Mouse (Mus musculus) kidney, postnatal 0 days (tissue): ENCODE results near the gene Slc39a11. TPM values are rescaled to one million over a fixed set of nuclear protein-coding genes. Genes with fewer than 3 reads are reported as not detected.

ENCODE experiments used
- ATAC-seq: fragments of 200-750 bp; cut with Nextera tagmentation; replicated peaks from 2 replicates; pipeline ENCODE4 v1.8.0; 2017; ENCODE audit warnings: low read depth, moderate number of reproducible peaks, moderate TSS enrichment, moderate library complexity; ENCODE audit not compliant: low FRiP score
- DNase-seq: peaks from one replicate; pipeline ENCODE4 v3.0.0-alpha.2; 2016; ENCODE audit warnings: low spot score
- H3K27ac ChIP-seq: fragments of 300-500 bp; sonication (generic); 2 replicates; pipeline ENCODE4 v1.5.1; 2014; ENCODE audit warnings: mild to moderate bottlenecking
- H3K27me3 ChIP-seq: fragments of 300-500 bp; sonication (generic); 2 replicates; pipeline ENCODE4 v1.6.1; 2014; ENCODE audit warnings: low read length, mixed read lengths; ENCODE audit not compliant: insufficient read depth
- H3K36me3 ChIP-seq: fragments of 300-500 bp; sonication (generic); 2 replicates; pipeline ENCODE4 v1.6.1; 2014; ENCODE audit warnings: low read length, mixed read lengths; ENCODE audit not compliant: insufficient read depth
- H3K4me1 ChIP-seq: fragments of 300-500 bp; sonication (generic); replicated peaks from 2 replicates; pipeline ENCODE4 v1.6.1; 2014; ENCODE audit warnings: antibody characterized with exemption, low read length, mixed read lengths; ENCODE audit not compliant: insufficient read depth
- H3K4me2 ChIP-seq: fragments of 300-500 bp; sonication (generic); 2 replicates; pipeline ENCODE4 v1.6.1; 2014; ENCODE audit warnings: mild to moderate bottlenecking, low read length, moderate library complexity, mixed read lengths
- H3K4me3 ChIP-seq: fragments of 300-500 bp; sonication (generic); replicated peaks from 2 replicates; pipeline ENCODE4 v1.5.1; 2014; ENCODE audit warnings: low read depth, low read length
- H3K9ac ChIP-seq: fragments of 300-500 bp; sonication (generic); 2 replicates; pipeline ENCODE4 v1.6.1; 2014; ENCODE audit warnings: low read depth, low read length
- H3K9me3 ChIP-seq: fragments of 300-500 bp; sonication (generic); replicated peaks from 2 replicates; pipeline ENCODE4 v1.6.1; 2016; ENCODE audit warnings: low read length, inconsistent platforms, mixed read lengths
- CTCF ChIP-seq: IDR thresholded peaks from 2 replicates; pipeline ENCODE4 v1.5.1; 2016; ENCODE audit warnings: antibody characterized with exemption, low read depth, mild to moderate bottlenecking, moderate library complexity
- WGBS: fragments of 180-500 bp; shearing (Covaris S2); extraction: QIAGEN DNeasy Blood & Tissue Kit; methylation state at CpG from one replicate; pipeline ENCODE4 v1.1.7; 2014; 5-methylcytosine and 5-hydroxymethylcytosine counted together
- polyA plus RNA-seq: library from polyadenylated mRNA; unstranded; fragments of >200 nt; fragmentation: Nextera tagmentation; extraction: Ambion mirVana; gene quantifications from 2 replicates; pipeline ENCODE4 v1.2.1, GENCODE M21; 2015

Slc39a11 gene
- polyA plus RNA-seq, 1 experiment from 2014 or later = 23.3 TPM

DNA sequence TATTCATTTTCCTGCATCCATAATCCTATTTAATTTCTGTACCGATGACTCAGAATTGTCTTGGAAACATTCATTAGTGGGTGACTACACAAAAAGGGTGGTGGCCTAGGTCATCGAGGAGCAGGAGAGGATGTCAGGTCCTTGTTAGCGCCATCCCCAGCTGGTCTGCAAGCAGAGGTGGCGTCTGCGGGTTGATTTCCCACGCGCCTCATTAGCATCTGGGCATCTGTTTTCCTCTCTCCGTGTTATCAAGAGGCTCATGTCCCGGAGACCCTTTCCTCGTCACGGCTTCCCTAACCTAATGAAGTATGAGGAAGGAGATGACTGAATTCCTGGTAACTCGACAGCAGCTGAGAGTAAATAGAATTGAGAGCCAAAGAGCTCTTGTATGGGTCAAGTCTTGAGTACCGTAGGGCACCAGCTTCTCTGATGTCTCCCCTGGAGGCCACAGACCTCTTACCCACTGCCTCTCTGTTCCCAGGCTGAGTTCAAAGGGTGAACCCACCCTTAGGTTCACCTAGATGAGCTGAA is 319.8 kb downstream of the Slc39a11 start:
- Histone ChIP-seq H3K9ac (no peak overlapping the region), H3K36me3 (no peaks in the 10 kb centered on the region), H3K27me3 (no peaks in the 10 kb centered on the region), H3K4me1 (no peaks in the 10 kb centered on the region), H3K27ac (no peak overlapping the region), H3K4me2 (no peak overlapping the region), H3K9me3 (no peaks in the 10 kb centered on the region), H3K4me3 (no peak overlapping the region)
- ATAC-seq = no peak
- DNase-seq = no peak
- 74% methylated on average over 13 of the region's 13 CpGs for WGBS
- TF ChIP-seq CTCF = no peak

- ATAC-seq = no peak
- WGBS = 78% methylated on average over 3 of the region's 3 CpGs
- no peaks in the 10 kb centered on the region for H3K4me1 ChIP-seq
- DNase-seq = no peak
- no peaks in the 10 kb centered on the region for H3K9me3 ChIP-seq
- no peak overlapping the region for H3K27ac ChIP-seq
- no peak overlapping the region for H3K9ac ChIP-seq
- no peak for TF ChIP-seq CTCF
- H3K4me3 ChIP-seq = no peak overlapping the region
- no peaks in the 10 kb centered on the region for H3K36me3 ChIP-seq
- no peaks in the 10 kb centered on the region for H3K27me3 ChIP-seq
- H3K4me2 ChIP-seq = no peak overlapping the region
These were observed 322.3 kb downstream of the Slc39a11 start for GRCm38 (mm10) chr11:113327499-113328062.

GRCm38 (mm10) chr11:113326387-113327011 is 323.4 kb downstream of the Slc39a11 start:
- no peak overlapping the region for H3K27ac ChIP-seq
- H3K9ac ChIP-seq = no peak overlapping the region
- ATAC-seq (0 out of 2 replicates have a peak, but pooled peaks have one; percentile 63), DNase-seq (peak; percentile 66)
- no peaks in the 10 kb centered on the region for H3K9me3 ChIP-seq
- no peaks in the 10 kb centered on the region for H3K36me3 ChIP-seq
- 27% methylated on average over 18 of the region's 18 CpGs for WGBS
- no peaks in the 10 kb centered on the region for H3K4me1 ChIP-seq
- H3K4me2 ChIP-seq = peak overlapping the region; percentile 30; the same call in 1 of the 2 replicates
- TF ChIP-seq CTCF = peak; percentile 82
- no peak overlapping the region for H3K4me3 ChIP-seq
- no peaks in the 10 kb centered on the region for H3K27me3 ChIP-seq

DNA sequence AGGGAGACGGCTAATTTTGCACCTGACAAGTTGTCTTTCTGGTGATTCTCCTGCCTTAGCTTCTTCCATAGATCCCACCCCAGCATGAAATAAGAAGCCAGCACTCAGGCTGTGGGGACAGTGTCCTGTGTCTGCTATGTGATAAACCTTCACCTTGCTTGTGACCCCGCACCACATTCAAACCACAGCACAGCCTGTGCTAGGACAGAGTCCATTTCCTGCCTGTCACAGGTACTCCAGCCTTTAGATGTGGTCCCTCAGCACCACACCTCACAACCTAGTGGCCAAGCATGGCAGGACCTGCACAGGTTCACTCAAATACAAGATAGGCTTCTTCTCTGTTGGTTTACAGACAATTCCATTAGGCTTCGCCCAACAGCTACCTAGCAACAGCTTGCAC is 328.3 kb downstream of the Slc39a11 start:
- no peak for DNase-seq
- 97% methylated on average over 3 of the region's 3 CpGs for WGBS
- Histone ChIP-seq H3K4me1 (no peaks in the 10 kb centered on the region), H3K4me3 (no peak overlapping the region), H3K27me3 (no peaks in the 10 kb centered on the region), H3K4me2 (no peak overlapping the region), H3K9ac (no peak overlapping the region), H3K36me3 (no peaks in the 10 kb centered on the region), H3K9me3 (no peaks in the 10 kb centered on the region), H3K27ac (no peak overlapping the region)
- ATAC-seq = no peak
- TF ChIP-seq CTCF = no peak

DNA sequence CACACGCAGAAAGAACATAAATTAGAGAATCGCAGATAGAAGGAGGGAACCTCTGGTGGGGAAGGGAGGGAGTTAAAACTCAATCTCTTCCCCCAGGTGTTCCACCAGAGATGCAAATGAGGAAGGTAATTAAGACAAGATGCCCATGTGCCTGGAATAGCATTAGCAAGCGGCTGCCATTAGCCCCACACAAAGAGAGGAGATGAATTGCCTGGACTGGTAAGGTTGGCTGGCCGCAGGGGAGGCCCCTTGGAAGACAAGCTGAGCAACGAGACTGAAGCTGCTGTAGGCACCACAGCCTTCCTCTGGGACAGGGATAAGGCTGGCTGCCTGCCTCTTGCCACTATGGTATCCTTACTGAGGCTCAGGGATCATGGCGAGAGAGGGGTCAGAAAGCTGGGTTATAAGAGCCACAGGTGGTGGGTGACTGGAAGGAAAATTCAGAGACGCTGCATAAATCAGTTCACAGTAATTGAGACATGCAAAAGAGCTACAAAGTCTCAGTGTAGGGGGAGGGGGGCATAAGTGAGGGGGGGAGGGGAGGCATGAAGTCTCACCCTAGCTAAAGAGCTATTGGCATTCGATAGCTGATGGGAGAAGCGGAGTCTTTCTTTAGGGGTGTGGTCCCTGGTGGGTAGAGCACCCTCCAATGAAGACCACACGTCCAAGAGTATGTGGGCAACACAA is 340.5 kb downstream of the Slc39a11 start:
- 0 out of 2 replicates have a peak, but pooled peaks cover 2% of the 10 kb centered on the region for H3K36me3 ChIP-seq
- ATAC-seq (no peak), DNase-seq (no peak)
- no peak overlapping the region for H3K4me3 ChIP-seq
- no peaks in the 10 kb centered on the region for H3K27me3 ChIP-seq
- WGBS = 49% methylated on average over 10 of the region's 10 CpGs
- H3K4me1 ChIP-seq = no peaks in the 10 kb centered on the region
- H3K9me3 ChIP-seq = no peaks in the 10 kb centered on the region
- H3K9ac ChIP-seq = no peak overlapping the region
- no peak overlapping the region for H3K4me2 ChIP-seq
- no peak overlapping the region for H3K27ac ChIP-seq
- no peak for TF ChIP-seq CTCF

GRCm38 (mm10) chr11:113308256-113308941 is 341.5 kb downstream of the Slc39a11 start:
- ATAC-seq (no peak), DNase-seq (no peak)
- Histone ChIP-seq H3K4me3 (no peak overlapping the region), H3K9ac (no peak overlapping the region), H3K9me3 (no peaks in the 10 kb centered on the region), H3K4me2 (no peak overlapping the region), H3K27ac (no peak overlapping the region), H3K36me3 (0 out of 2 replicates have a peak, but pooled peaks cover 2% of the 10 kb centered on the region), H3K4me1 (no peaks in the 10 kb centered on the region), H3K27me3 (no peaks in the 10 kb centered on the region)
- WGBS = 66% methylated on average over 4 of the region's 4 CpGs
- no peak for TF ChIP-seq CTCF
